Mouse (Mus musculus) lung, embryonic 16.5 days (tissue): ENCODE data around the gene Lemd2. TPM values are rescaled to one million over a fixed set of nuclear protein-coding genes. Genes with fewer than 3 reads are reported as not detected.

ENCODE experiments used
- ATAC-seq: fragments of 200-750 bp; cut with Nextera tagmentation; 2 replicates; pipeline ENCODE4 v1.8.0; 2017; ENCODE audit warnings: low read depth, mild to moderate bottlenecking, moderate library complexity
- H3K27ac ChIP-seq: fragments of 300-500 bp; sonication (generic); 2 replicates; pipeline ENCODE4 v1.5.1; 2014; ENCODE audit warnings: mild to moderate bottlenecking, control low read depth, low read length
- H3K27me3 ChIP-seq: fragments of 300-500 bp; sonication (generic); 2 replicates; pipeline ENCODE4 v1.6.1; 2014; ENCODE audit warnings: low read depth, low read length, mixed read lengths; ENCODE audit not compliant: control insufficient read depth, insufficient read depth
- H3K36me3 ChIP-seq: fragments of 300-500 bp; sonication (generic); 2 replicates; pipeline ENCODE4 v1.6.1; 2014; ENCODE audit warnings: low read length; ENCODE audit not compliant: control insufficient read depth, insufficient read depth
- H3K4me1 ChIP-seq: fragments of 300-500 bp; sonication (generic); replicated peaks from 2 replicates; pipeline ENCODE4 v1.6.1; 2014; ENCODE audit warnings: low read length, mixed read lengths; ENCODE audit not compliant: control insufficient read depth, insufficient read depth
- H3K4me2 ChIP-seq: fragments of 300-500 bp; sonication (generic); 2 replicates; pipeline ENCODE4 v1.6.1; 2014; ENCODE audit warnings: low read depth, low read length, control low read depth
- H3K4me3 ChIP-seq: fragments of 300-500 bp; sonication (generic); 2 replicates; pipeline ENCODE4 v1.5.1; 2014; ENCODE audit warnings: mild to moderate bottlenecking, low read length, control low read depth
- H3K9ac ChIP-seq: fragments of 300-500 bp; sonication (generic); 2 replicates; pipeline ENCODE4 v1.6.1; 2014; ENCODE audit warnings: low read length, control low read depth
- H3K9me3 ChIP-seq: fragments of 300-500 bp; sonication (generic); 2 replicates; pipeline ENCODE4 v1.6.1; 2016; ENCODE audit warnings: low read length; ENCODE audit not compliant: control insufficient read depth
- WGBS: fragments of 180-500 bp; shearing (Covaris S2); extraction: QIAGEN DNeasy Blood & Tissue Kit; methylation state at CpG from one replicate; pipeline ENCODE4 v1.1.7; 2014; 5-methylcytosine and 5-hydroxymethylcytosine counted together
- polyA plus RNA-seq: library from polyadenylated mRNA; unstranded; fragments of >200 nt; fragmentation: Nextera tagmentation; extraction: Ambion mirVana; gene quantifications from 2 replicates; pipeline ENCODE4 v1.2.1, GENCODE M21; 2015

Lemd2 gene
- polyA plus RNA-seq, 1 experiment from 2014 or later, result 7.2 TPM

GRCm38 (mm10) chr17:27229710-27230454 is 25.6 kb upstream of the Lemd2 start:
- 23% methylated on average over 14 of the region's 14 CpGs for WGBS
- Histone ChIP-seq H3K4me1 (no peaks in the 10 kb centered on the region), H3K4me2 (no peak overlapping the region), H3K27me3 (no peaks in the 10 kb centered on the region; the same call in 1 of the 2 replicates), H3K4me3 (no peak overlapping the region), H3K9ac (no peak overlapping the region), H3K36me3 (no peaks in the 10 kb centered on the region), H3K27ac (no peak overlapping the region), H3K9me3 (no peaks in the 10 kb centered on the region)
- no peak for ATAC-seq

DNA sequence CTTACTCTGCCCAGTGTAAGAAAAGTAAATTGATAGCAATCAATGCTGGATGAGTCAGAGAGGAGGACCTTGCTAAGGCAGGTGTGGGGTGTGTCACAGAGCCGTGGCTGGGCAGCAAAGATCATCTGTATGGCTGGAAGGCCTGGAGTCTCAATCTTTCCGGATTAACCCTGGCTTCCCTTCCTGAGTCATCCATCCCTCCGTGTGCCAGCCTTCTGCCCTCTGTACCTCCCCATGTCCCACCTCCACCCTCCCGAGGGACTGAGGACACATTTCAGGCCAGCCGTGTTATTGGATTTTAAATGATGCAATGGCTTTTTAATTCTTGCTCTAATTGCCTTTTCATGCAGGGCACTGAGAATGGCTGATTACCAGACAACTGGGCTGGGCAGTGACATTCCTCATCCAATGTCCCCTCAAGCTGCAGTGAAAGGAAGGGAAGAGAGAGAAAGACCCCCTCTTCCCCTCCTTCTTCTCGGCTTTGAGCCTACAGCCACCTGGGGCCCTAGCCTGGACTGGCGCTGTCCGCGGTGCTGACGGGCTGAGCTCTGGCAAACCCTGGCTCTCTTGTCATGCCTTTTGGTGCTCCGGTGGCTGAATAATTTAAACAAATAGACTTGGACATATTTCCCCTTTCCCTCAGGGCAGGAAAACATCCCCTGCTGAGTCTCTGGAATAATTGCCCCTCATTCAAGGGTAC is 24.1 kb upstream of the Lemd2 start:
- Histone ChIP-seq H3K4me3 (no peak overlapping the region), H3K27ac (no peak overlapping the region)
- no peak for ATAC-seq

GRCm38 (mm10) chr17:27227258-27227657 is 23.0 kb upstream of the Lemd2 start:
- no peak for ATAC-seq
- Histone ChIP-seq H3K27me3 (no peaks in the 10 kb centered on the region; the same call in 1 of the 2 replicates), H3K9ac (no peak overlapping the region), H3K4me1 (no peaks in the 10 kb centered on the region), H3K4me2 (no peak overlapping the region), H3K27ac (no peak overlapping the region), H3K9me3 (no peaks in the 10 kb centered on the region), H3K4me3 (no peak overlapping the region), H3K36me3 (no peaks in the 10 kb centered on the region)
- 52% methylated on average over 7 of the region's 7 CpGs for WGBS

More for the DNA sequence above, 24.1 kb upstream of the Lemd2 start:
- no peaks in the 10 kb centered on the region for H3K9me3 ChIP-seq
- no peaks in the 10 kb centered on the region for H3K4me1 ChIP-seq
- WGBS, result 21% methylated on average over 11 of the region's 11 CpGs
- H3K9ac ChIP-seq, result no peak overlapping the region
- H3K4me2 ChIP-seq, result no peak overlapping the region
- H3K36me3 ChIP-seq, result no peaks in the 10 kb centered on the region
- no peaks in the 10 kb centered on the region; the same call in 1 of the 2 replicates for H3K27me3 ChIP-seq

- ATAC-seq, result no peak
- no peak overlapping the region for H3K4me2 ChIP-seq
- no peak overlapping the region for H3K9ac ChIP-seq
- no peak overlapping the region for H3K27ac ChIP-seq
- no peaks in the 10 kb centered on the region for H3K9me3 ChIP-seq
- no peaks in the 10 kb centered on the region; the same call in 1 of the 2 replicates for H3K27me3 ChIP-seq
- 41% methylated on average over 3 of the region's 3 CpGs for WGBS
- H3K36me3 ChIP-seq, result no peaks in the 10 kb centered on the region
- H3K4me1 ChIP-seq, result no peaks in the 10 kb centered on the region
- no peak overlapping the region for H3K4me3 ChIP-seq
Observed at GRCm38 (mm10) chr17:27226701-27227100, 22.4 kb upstream of the Lemd2 start.

- Histone ChIP-seq H3K4me1 (no peaks in the 10 kb centered on the region), H3K9me3 (no peaks in the 10 kb centered on the region), H3K9ac (no peak overlapping the region), H3K27me3 (no peaks in the 10 kb centered on the region; the same call in 1 of the 2 replicates), H3K4me3 (no peak overlapping the region), H3K27ac (no peak overlapping the region), H3K4me2 (no peak overlapping the region), H3K36me3 (no peaks in the 10 kb centered on the region)
- 67% methylated on average over 10 of the region's 10 CpGs for WGBS
- no peak for ATAC-seq
Observed at GRCm38 (mm10) chr17:27225801-27226200, 21.5 kb upstream of the Lemd2 start.

- Histone ChIP-seq H3K9me3 (no peaks in the 10 kb centered on the region), H3K4me1 (no peaks in the 10 kb centered on the region), H3K4me2 (no peak overlapping the region), H3K9ac (no peak overlapping the region), H3K27me3 (no peaks in the 10 kb centered on the region; the same call in 1 of the 2 replicates), H3K27ac (no peak overlapping the region), H3K36me3 (no peaks in the 10 kb centered on the region), H3K4me3 (no peak overlapping the region)
- WGBS, result 85% methylated on average over 6 of the region's 6 CpGs
- ATAC-seq, result no peak
Observed at GRCm38 (mm10) chr17:27223821-27224220, 19.6 kb upstream of the Lemd2 start.

DNA sequence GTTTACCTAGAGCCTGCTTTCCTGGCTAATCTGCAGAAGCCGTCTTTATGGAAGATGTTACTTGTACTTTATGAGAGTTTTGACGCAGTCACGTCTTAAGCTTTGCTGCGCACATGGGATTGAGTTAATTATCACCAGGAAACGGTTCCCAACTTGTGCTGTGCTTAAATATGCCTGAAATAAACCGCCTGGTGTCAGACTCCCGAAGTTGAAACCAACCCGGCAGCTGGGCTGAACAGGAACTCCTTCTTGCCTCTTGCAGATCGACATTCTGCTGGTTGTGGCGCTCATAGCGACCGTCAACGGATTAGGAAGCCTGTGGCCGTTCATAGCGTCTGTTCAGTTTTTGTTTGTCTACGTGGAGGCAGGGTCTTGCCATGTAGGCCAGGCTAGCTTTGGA is 17.3 kb upstream of the Lemd2 start:
- no peaks in the 10 kb centered on the region for H3K4me1 ChIP-seq
- no peaks in the 10 kb centered on the region for H3K9me3 ChIP-seq
- H3K27ac ChIP-seq, result no peak overlapping the region
- WGBS, result 83% methylated on average over 16 of the region's 16 CpGs
- ATAC-seq, result no peak
- no peak overlapping the region for H3K9ac ChIP-seq
- H3K36me3 ChIP-seq, result no peaks in the 10 kb centered on the region
- H3K4me3 ChIP-seq, result no peak overlapping the region
- H3K27me3 ChIP-seq, result no peaks in the 10 kb centered on the region
- no peak overlapping the region for H3K4me2 ChIP-seq

GRCm38 (mm10) chr17:27218916-27219315 is 14.6 kb upstream of the Lemd2 start:
- Histone ChIP-seq H3K36me3 (no peaks in the 10 kb centered on the region), H3K27ac (no peak overlapping the region), H3K27me3 (no peaks in the 10 kb centered on the region), H3K4me1 (no peaks in the 10 kb centered on the region), H3K4me2 (no peak overlapping the region), H3K9ac (no peak overlapping the region), H3K4me3 (no peak overlapping the region), H3K9me3 (no peaks in the 10 kb centered on the region)
- WGBS, result 50% methylated on average over 6 of the region's 6 CpGs
- ATAC-seq, result no peak

DNA sequence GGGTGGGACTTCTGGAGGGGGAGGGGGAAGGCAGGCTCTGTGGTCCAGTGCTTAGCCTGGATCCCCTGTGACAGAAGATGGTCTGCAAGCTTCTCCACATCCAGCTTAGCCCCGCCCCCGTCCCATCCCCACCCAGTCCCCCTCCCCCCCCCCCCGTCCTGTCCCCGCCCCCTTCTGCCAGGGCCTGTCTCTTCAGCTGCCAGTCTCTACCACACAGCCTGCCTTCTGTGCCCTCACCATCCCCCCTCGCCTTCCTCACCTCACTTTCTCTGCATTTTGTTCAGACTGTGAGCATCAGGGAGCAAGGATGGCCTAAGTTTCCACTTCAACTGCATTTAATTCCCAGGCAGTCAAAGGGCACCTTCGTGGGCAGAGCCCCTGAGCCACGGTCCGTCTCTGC is 14.1 kb upstream of the Lemd2 start:
- Histone ChIP-seq H3K4me2 (no peak overlapping the region), H3K36me3 (no peaks in the 10 kb centered on the region), H3K4me3 (no peak overlapping the region), H3K27me3 (no peaks in the 10 kb centered on the region), H3K9me3 (no peaks in the 10 kb centered on the region), H3K4me1 (no peaks in the 10 kb centered on the region), H3K27ac (no peak overlapping the region), H3K9ac (no peak overlapping the region)
- no peak for ATAC-seq
- WGBS, result 67% methylated on average over 4 of the region's 8 CpGs
